Mouse (Mus musculus): ENCODE results near the gene Galntl6. TPM values are rescaled to one million over a fixed set of nuclear protein-coding genes. Genes with fewer than 3 reads are reported as not detected.

Gene Galntl6
- polyA plus RNA-seq, 1 experiment from 2014 or later, result 21.3 TPM

GRCm38 (mm10) chr8:58417551-58417950 lies 494.9 kb downstream of the Galntl6 start:
- ATAC-seq (ENCODE audit: low FRiP score), result no peak
- no peaks in the 10 kb centered on the region for H3K27me3 ChIP-seq (replicated peaks)
- no peaks in the 10 kb centered on the region for H3K4me1 ChIP-seq
- no peak overlapping the region for H3K27ac ChIP-seq (replicated peaks)
- no peaks in the 10 kb centered on the region for H3K36me3 ChIP-seq
- 76% methylated on average over 1 of the region's 1 CpGs for WGBS
- H3K4me2 ChIP-seq, result no peak overlapping the region
- no peak overlapping the region for H3K9ac ChIP-seq (replicated peaks)
- H3K4me3 ChIP-seq (replicated peaks), result no peak overlapping the region
- H3K9me3 ChIP-seq (replicated peaks), result no peaks in the 10 kb centered on the region

- Histone ChIP-seq H3K9me3 (replicated peaks) (no peaks in the 10 kb centered on the region), H3K36me3 (no peaks in the 10 kb centered on the region), H3K4me2 (no peak overlapping the region), H3K4me1 (no peaks in the 10 kb centered on the region), H3K27me3 (replicated peaks) (no peaks in the 10 kb centered on the region), H3K27ac (replicated peaks) (no peak overlapping the region), H3K9ac (replicated peaks) (no peak overlapping the region), H3K4me3 (replicated peaks) (no peak overlapping the region)
- no peak for ATAC-seq (ENCODE audit: low FRiP score)
- WGBS, result 49% methylated on average over 3 of the region's 3 CpGs
Measured at GRCm38 (mm10) chr8:58396500-58396899, 515.9 kb downstream of the Galntl6 start.

GRCm38 (mm10) chr8:58395879-58396278 lies 516.6 kb downstream of the Galntl6 start:
- H3K9ac ChIP-seq (replicated peaks), result no peak overlapping the region
- H3K27ac ChIP-seq (replicated peaks), result no peak overlapping the region
- WGBS, result 50% methylated on average over 1 of the region's 1 CpGs
- no peaks in the 10 kb centered on the region for H3K36me3 ChIP-seq
- no peaks in the 10 kb centered on the region for H3K27me3 ChIP-seq (replicated peaks)
- no peak overlapping the region for H3K4me2 ChIP-seq
- no peak overlapping the region for H3K4me3 ChIP-seq (replicated peaks)
- no peaks in the 10 kb centered on the region for H3K4me1 ChIP-seq
- ATAC-seq (ENCODE audit: low FRiP score), result peak; percentile 35; the same call in 1 of the 2 replicates
- no peaks in the 10 kb centered on the region for H3K9me3 ChIP-seq (replicated peaks)

GRCm38 (mm10) chr8:58372389-58372788 lies 540.1 kb downstream of the Galntl6 start:
- peak; percentile 86 for ATAC-seq (ENCODE audit: low FRiP score)

GRCm38 (mm10) chr8:58371979-58372378 lies 540.5 kb downstream of the Galntl6 start:
- Histone ChIP-seq H3K4me2 (no peak overlapping the region), H3K9me3 (replicated peaks) (no peaks in the 10 kb centered on the region), H3K27ac (replicated peaks) (no peak overlapping the region), H3K9ac (replicated peaks) (no peak overlapping the region), H3K4me1 (no peaks in the 10 kb centered on the region), H3K27me3 (replicated peaks) (no peaks in the 10 kb centered on the region), H3K36me3 (no peaks in the 10 kb centered on the region), H3K4me3 (replicated peaks) (no peak overlapping the region)
- ATAC-seq (ENCODE audit: low FRiP score), result no peak
- WGBS, result 92% methylated on average over 10 of the region's 10 CpGs

More at GRCm38 (mm10) chr8:58372389-58372788, 540.1 kb downstream of the Galntl6 start:
- no peaks in the 10 kb centered on the region for H3K9me3 ChIP-seq (replicated peaks)
- no peaks in the 10 kb centered on the region for H3K4me1 ChIP-seq
- H3K27me3 ChIP-seq (replicated peaks), result no peaks in the 10 kb centered on the region
- H3K4me3 ChIP-seq (replicated peaks), result no peak overlapping the region
- H3K36me3 ChIP-seq, result no peaks in the 10 kb centered on the region
- WGBS, result 36% methylated on average over 2 of the region's 2 CpGs
- H3K9ac ChIP-seq (replicated peaks), result no peak overlapping the region
- no peak overlapping the region for H3K27ac ChIP-seq (replicated peaks)
- no peak overlapping the region for H3K4me2 ChIP-seq

GRCm38 (mm10) chr8:58331151-58331550 lies 581.3 kb downstream of the Galntl6 start:
- no peaks in the 10 kb centered on the region for H3K36me3 ChIP-seq
- H3K4me3 ChIP-seq (replicated peaks), result no peak overlapping the region
- ATAC-seq (ENCODE audit: low FRiP score), result no peak
- no peaks in the 10 kb centered on the region for H3K9me3 ChIP-seq (replicated peaks)
- no peak overlapping the region for H3K9ac ChIP-seq (replicated peaks)
- no peak overlapping the region for H3K4me2 ChIP-seq
- H3K4me1 ChIP-seq, result no peaks in the 10 kb centered on the region
- WGBS, result 76% methylated on average over 1 of the region's 1 CpGs
- H3K27ac ChIP-seq (replicated peaks), result no peak overlapping the region
- no peaks in the 10 kb centered on the region for H3K27me3 ChIP-seq (replicated peaks)

- no peaks in the 10 kb centered on the region for H3K27me3 ChIP-seq (replicated peaks)
- no peaks in the 10 kb centered on the region for H3K4me1 ChIP-seq
- no peak overlapping the region for H3K4me2 ChIP-seq
- no peak for ATAC-seq (ENCODE audit: low FRiP score)
- no peak overlapping the region for H3K27ac ChIP-seq (replicated peaks)
- H3K36me3 ChIP-seq, result no peaks in the 10 kb centered on the region
- 88% methylated on average over 2 of the region's 2 CpGs for WGBS
- H3K9me3 ChIP-seq (replicated peaks), result no peaks in the 10 kb centered on the region
- H3K4me3 ChIP-seq (replicated peaks), result no peak overlapping the region
- H3K9ac ChIP-seq (replicated peaks), result no peak overlapping the region
Measured at GRCm38 (mm10) chr8:58313482-58313881, 599.0 kb downstream of the Galntl6 start.

GRCm38 (mm10) chr8:58291487-58291886 lies 621.0 kb downstream of the Galntl6 start:
- 66% methylated on average over 4 of the region's 4 CpGs for WGBS
- Histone ChIP-seq H3K4me3 (replicated peaks) (no peak overlapping the region), H3K9ac (replicated peaks) (no peak overlapping the region), H3K36me3 (no peaks in the 10 kb centered on the region), H3K9me3 (replicated peaks) (no peaks in the 10 kb centered on the region), H3K4me1 (no peaks in the 10 kb centered on the region), H3K27me3 (replicated peaks) (no peaks in the 10 kb centered on the region), H3K27ac (replicated peaks) (no peak overlapping the region), H3K4me2 (no peak overlapping the region)
- no peak for ATAC-seq (ENCODE audit: low FRiP score)

- no peaks in the 10 kb centered on the region for H3K4me1 ChIP-seq
- no peak overlapping the region for H3K27ac ChIP-seq (replicated peaks)
- no peak for ATAC-seq (ENCODE audit: low FRiP score)
- no peaks in the 10 kb centered on the region for H3K27me3 ChIP-seq (replicated peaks)
- H3K36me3 ChIP-seq, result no peaks in the 10 kb centered on the region
- no peak overlapping the region for H3K4me2 ChIP-seq
- H3K9ac ChIP-seq (replicated peaks), result no peak overlapping the region
- H3K4me3 ChIP-seq (replicated peaks), result no peak overlapping the region
- H3K9me3 ChIP-seq (replicated peaks), result no peaks in the 10 kb centered on the region
Measured at GRCm38 (mm10) chr8:58290080-58290479, 622.4 kb downstream of the Galntl6 start.

GRCm38 (mm10) chr8:58265485-58265884 lies 647.0 kb downstream of the Galntl6 start:
- H3K27ac ChIP-seq (replicated peaks), result no peak overlapping the region
- ATAC-seq (ENCODE audit: low FRiP score), result no peak
- H3K4me3 ChIP-seq (replicated peaks), result no peak overlapping the region
- 75% methylated on average over 2 of the region's 2 CpGs for WGBS
- H3K9ac ChIP-seq (replicated peaks), result no peak overlapping the region
- no peaks in the 10 kb centered on the region for H3K27me3 ChIP-seq (replicated peaks)
- no peaks in the 10 kb centered on the region for H3K36me3 ChIP-seq
- no peaks in the 10 kb centered on the region for H3K4me1 ChIP-seq
- H3K4me2 ChIP-seq, result no peak overlapping the region
- H3K9me3 ChIP-seq (replicated peaks), result no peaks in the 10 kb centered on the region

- ATAC-seq (ENCODE audit: low FRiP score), result no peak
- Histone ChIP-seq H3K4me2 (no peak overlapping the region), H3K4me1 (no peaks in the 10 kb centered on the region), H3K4me3 (replicated peaks) (no peak overlapping the region), H3K36me3 (no peaks in the 10 kb centered on the region), H3K27me3 (replicated peaks) (no peaks in the 10 kb centered on the region), H3K9me3 (replicated peaks) (no peaks in the 10 kb centered on the region), H3K9ac (replicated peaks) (no peak overlapping the region), H3K27ac (replicated peaks) (no peak overlapping the region)
- WGBS, result 59% methylated on average over 2 of the region's 2 CpGs
Measured at GRCm38 (mm10) chr8:58258577-58259315, 653.7 kb downstream of the Galntl6 start.

GRCm38 (mm10) chr8:58253620-58254019 lies 658.8 kb downstream of the Galntl6 start:
- Histone ChIP-seq H3K9ac (replicated peaks) (no peak overlapping the region), H3K9me3 (replicated peaks) (no peaks in the 10 kb centered on the region), H3K4me3 (replicated peaks) (no peak overlapping the region), H3K36me3 (no peaks in the 10 kb centered on the region), H3K4me2 (no peak overlapping the region), H3K27ac (replicated peaks) (no peak overlapping the region), H3K27me3 (replicated peaks) (no peaks in the 10 kb centered on the region), H3K4me1 (no peaks in the 10 kb centered on the region)
- no peak for ATAC-seq (ENCODE audit: low FRiP score)
- 50% methylated on average over 1 of the region's 1 CpGs for WGBS
